ENCODE assay signal across 18 mouse cellular contexts in genomic region chr4:87865848-87866247, GRCm38 (mm10).
DNase-seq lines count a peak whose midpoint lies in the region; ATAC-seq and TF ChIP-seq lines count a peak whose summit lies in the region.
"Had no signal": no experiment of that assay in that cellular context is flagged by ENCODE, and none has a peak within 500 bp of the region (broad histone marks: within the 10 kb centered on the region; RNA-seq: fewer than 3 reads in every experiment).

No protein-coding gene starts in this region.

- no peak for TF ChIP-seq POLR2A in myocyte (IDR thresholded peaks at IDR 0.05; ENCODE audit: insufficient read length, low read depth)

- H3K4me2 ChIP-seq in hindbrain, postnatal 0 days (ENCODE audit: low read depth, low read length) = no peak overlapping the region
- no peak overlapping the region for H3K4me2 ChIP-seq in hindbrain, embryonic 13.5 days
- no peak overlapping the region for H3K4me2 ChIP-seq in neural tube, embryonic 13.5 days
- H3K4me2 ChIP-seq in myocyte (ENCODE audit: low read depth) = peak overlapping the region; percentile 28
- no peak overlapping the region for H3K4me2 ChIP-seq in liver, postnatal 0 days (ENCODE audit: low read depth, low read length)
- H3K4me2 ChIP-seq: embryonic facial prominence, embryonic 15.5 days; heart, embryonic 12.5 days; hindbrain, embryonic 15.5 days had no signal

- DNase-seq in hindbrain, postnatal 0 days (ENCODE audit: low spot score) = peak; percentile 11
- no peak for DNase-seq in neural tube, embryonic 10.5 days (ENCODE audit: extremely low spot score, low spot score)
- peak; percentile 58 for DNase-seq in forelimb bud, embryonic 11.5 days (ENCODE audit: low read depth, low spot score)
- DNase-seq in liver, postnatal 0 days = no peak
- DNase-seq in right cerebral cortex, postnatal 14 days = no peak
- DNase-seq: adrenal gland, adult 8-10 months; adrenal gland, postnatal 36 days; gastrocnemius, postnatal 25 days had no signal

- peaks cover 5% of the 10 kb centered on the region; the same call in 1 of the 2 replicates for H3K4me1 ChIP-seq in hindbrain, postnatal 0 days (ENCODE audit: insufficient read depth, low read length)
- peaks cover 30% of the 10 kb centered on the region for H3K4me1 ChIP-seq in hindbrain, embryonic 13.5 days (replicated peaks)
- peaks cover 28% of the 10 kb centered on the region for H3K4me1 ChIP-seq in neural tube, embryonic 13.5 days (replicated peaks)
- no peaks in the 10 kb centered on the region for H3K4me1 ChIP-seq in liver, postnatal 0 days (ENCODE audit: insufficient read depth)

- H3K79me2 ChIP-seq in myocyte (ENCODE audit: control insufficient read depth, insufficient read depth) = no peaks in the 10 kb centered on the region

- H3K9me3 ChIP-seq in hindbrain, postnatal 0 days (ENCODE audit: low read length) = no peaks in the 10 kb centered on the region
- no peaks in the 10 kb centered on the region for H3K9me3 ChIP-seq in hindbrain, embryonic 13.5 days
- no peaks in the 10 kb centered on the region for H3K9me3 ChIP-seq in neural tube, embryonic 13.5 days
- H3K9me3 ChIP-seq in liver, postnatal 0 days (ENCODE audit: low read length) = no peaks in the 10 kb centered on the region
- H3K9me3 ChIP-seq: embryonic facial prominence, embryonic 15.5 days; forebrain, embryonic 10.5 days; heart, embryonic 12.5 days; hindbrain, embryonic 10.5 days; hindbrain, embryonic 15.5 days had no signal

- no peak overlapping the region for H3K27ac ChIP-seq in hindbrain, postnatal 0 days
- no peak overlapping the region for H3K27ac ChIP-seq in hindbrain, embryonic 13.5 days
- H3K27ac ChIP-seq in neural tube, embryonic 13.5 days (replicated peaks) = no peak overlapping the region
- H3K27ac ChIP-seq in liver, postnatal 0 days (ENCODE audit: low read depth) = no peak overlapping the region
- H3K27ac ChIP-seq: embryonic facial prominence, embryonic 15.5 days; forebrain, embryonic 10.5 days; hindbrain, embryonic 10.5 days; hindbrain, embryonic 15.5 days had no signal

- H3K36me3 ChIP-seq in hindbrain, postnatal 0 days (ENCODE audit: insufficient read depth, low read length) = no peaks in the 10 kb centered on the region
- no peaks in the 10 kb centered on the region for H3K36me3 ChIP-seq in hindbrain, embryonic 13.5 days
- H3K36me3 ChIP-seq in neural tube, embryonic 13.5 days = no peaks in the 10 kb centered on the region
- no peaks in the 10 kb centered on the region for H3K36me3 ChIP-seq in myocyte (ENCODE audit: control insufficient read depth, insufficient read depth)
- no peaks in the 10 kb centered on the region for H3K36me3 ChIP-seq in liver, postnatal 0 days (replicated peaks; ENCODE audit: insufficient read depth, low read length)
- H3K36me3 ChIP-seq: embryonic facial prominence, embryonic 15.5 days; hindbrain, embryonic 15.5 days had no signal

- H3K9ac ChIP-seq in hindbrain, postnatal 0 days (replicated peaks; ENCODE audit: low read length) = no peak overlapping the region
- H3K9ac ChIP-seq in hindbrain, embryonic 13.5 days = no peak overlapping the region
- no peak overlapping the region for H3K9ac ChIP-seq in neural tube, embryonic 13.5 days
- H3K9ac ChIP-seq in liver, postnatal 0 days (replicated peaks) = no peak overlapping the region
- H3K9ac ChIP-seq: embryonic facial prominence, embryonic 15.5 days; heart, embryonic 12.5 days; hindbrain, embryonic 15.5 days had no signal

- ATAC-seq in hindbrain, postnatal 0 days = no peak
- ATAC-seq in hindbrain, embryonic 13.5 days (ENCODE audit: low FRiP score) = no peak
- ATAC-seq in neural tube, embryonic 13.5 days (ENCODE audit: low read depth) = 0 out of 2 replicates have a peak, but pooled peaks have one; percentile 62
- no peak for ATAC-seq in liver, postnatal 0 days
- ATAC-seq: forebrain, embryonic 14.5 days had no signal

- no peak overlapping the region for H3K4me3 ChIP-seq in hindbrain, postnatal 0 days (ENCODE audit: low read length)
- H3K4me3 ChIP-seq in hindbrain, embryonic 13.5 days = no peak overlapping the region
- no peak overlapping the region for H3K4me3 ChIP-seq in neural tube, embryonic 13.5 days
- H3K4me3 ChIP-seq in myocyte = no peak overlapping the region
- H3K4me3 ChIP-seq in liver, postnatal 0 days (ENCODE audit: low read depth, low read length) = no peak overlapping the region
- H3K4me3 ChIP-seq: embryonic facial prominence, embryonic 15.5 days; erythroblast, embryonic 14.5 days; forebrain, embryonic 10.5 days; heart, embryonic 12.5 days; hindbrain, embryonic 10.5 days; hindbrain, embryonic 15.5 days had no signal

- no peak overlapping the region for H3ac ChIP-seq in myocyte (ENCODE audit: control insufficient read depth, insufficient read length)

- 46% methylated on average over 3 of the region's 3 CpGs for WGBS in hindbrain, postnatal 0 days
- 43% methylated on average over 3 of the region's 3 CpGs for WGBS in hindbrain, embryonic 13.5 days
- 6% methylated on average over 3 of the region's 3 CpGs for WGBS in neural tube, embryonic 13.5 days
- 45% methylated on average over 3 of the region's 3 CpGs for WGBS in liver, postnatal 0 days (ENCODE audit: insufficient replicate concordance)

- TF ChIP-seq CTCF in hindbrain, postnatal 0 days (IDR thresholded peaks at IDR 0.05; ENCODE audit: low read depth) = no peak
- no peak for TF ChIP-seq CTCF in liver, postnatal 0 days (IDR thresholded peaks at IDR 0.05; ENCODE audit: low read depth)

- TF ChIP-seq EP300 in liver, postnatal 0 days (IDR thresholded peaks at IDR 0.05; ENCODE audit: low read depth) = no peak

- H3K27me3 ChIP-seq in hindbrain, postnatal 0 days (ENCODE audit: insufficient read depth, low read length) = no peaks in the 10 kb centered on the region
- no peaks in the 10 kb centered on the region for H3K27me3 ChIP-seq in hindbrain, embryonic 13.5 days
- H3K27me3 ChIP-seq in neural tube, embryonic 13.5 days = no peaks in the 10 kb centered on the region
- H3K27me3 ChIP-seq in myocyte (ENCODE audit: control insufficient read depth, insufficient read depth, insufficient read length) = no peaks in the 10 kb centered on the region
- no peaks in the 10 kb centered on the region for H3K27me3 ChIP-seq in liver, postnatal 0 days (ENCODE audit: insufficient read depth, low read length)
- H3K27me3 ChIP-seq: embryonic facial prominence, embryonic 15.5 days; heart, embryonic 12.5 days; hindbrain, embryonic 15.5 days had no signal

TF ChIP-seq in myocyte, 11 proteins besides CTCF, POLR2A, EP300 and RAD21:
- no peak for TF ChIP-seq POLR2AphosphoS2 (IDR thresholded peaks at IDR 0.05; ENCODE audit: insufficient read length, low read depth)
- TF ChIP-seq MYOD1 (IDR thresholded peaks at IDR 0.05; ENCODE audit: control insufficient read depth in 1 of 3, insufficient read length in 2 of 3, low read depth in 2 of 3) = no peak
- TF ChIP-seq CEBPB (IDR thresholded peaks at IDR 0.05; ENCODE audit: insufficient read depth, poor library complexity, severe bottlenecking) = no peak
- no peak for TF ChIP-seq TCF3 (IDR thresholded peaks at IDR 0.05; ENCODE audit: insufficient read length, low read depth)
- no peak for TF ChIP-seq E2F4 (IDR thresholded peaks at IDR 0.05; ENCODE audit: insufficient read depth)
- no peak for TF ChIP-seq REST (IDR thresholded peaks at IDR 0.05; ENCODE audit: insufficient read depth, insufficient read length)
- TF ChIP-seq MAX (IDR thresholded peaks at IDR 0.05; ENCODE audit: low read depth) = no peak
- no peak for TF ChIP-seq SRF (IDR thresholded peaks at IDR 0.05; ENCODE audit: control insufficient read depth, insufficient read length, low read depth)
- TF ChIP-seq MYOG (IDR thresholded peaks at IDR 0.05; ENCODE audit: control insufficient read depth in 1 of 3, insufficient read depth in 1 of 3, insufficient read length in 2 of 3, low read depth in 2 of 3) = no peak
- no peak for TF ChIP-seq USF1 (IDR thresholded peaks at IDR 0.05; ENCODE audit: low read depth)
- no peak for TF ChIP-seq TCF12 (IDR thresholded peaks at IDR 0.05; ENCODE audit: insufficient read depth, poor library complexity, severe bottlenecking)

Comparison
In these comparisons a context has a peak if more than half of its experiments do, and no peak if none do; other contexts are left out.
1. DNase-seq: peak in hindbrain, postnatal 0 days (single experiment) and forelimb bud, embryonic 11.5 days (single experiment); none in neural tube, embryonic 10.5 days (single experiment), liver, postnatal 0 days (single experiment) and right cerebral cortex, postnatal 14 days (single experiment).